Mouse (Mus musculus): ENCODE measurements at regions not wholly inside any gene's neighbourhood (a gene's known extent, or its start where the extent isn't known, plus 50 kb on each side); places are given as distances from the start of the nearest gene placed in this dataset.

DNA sequence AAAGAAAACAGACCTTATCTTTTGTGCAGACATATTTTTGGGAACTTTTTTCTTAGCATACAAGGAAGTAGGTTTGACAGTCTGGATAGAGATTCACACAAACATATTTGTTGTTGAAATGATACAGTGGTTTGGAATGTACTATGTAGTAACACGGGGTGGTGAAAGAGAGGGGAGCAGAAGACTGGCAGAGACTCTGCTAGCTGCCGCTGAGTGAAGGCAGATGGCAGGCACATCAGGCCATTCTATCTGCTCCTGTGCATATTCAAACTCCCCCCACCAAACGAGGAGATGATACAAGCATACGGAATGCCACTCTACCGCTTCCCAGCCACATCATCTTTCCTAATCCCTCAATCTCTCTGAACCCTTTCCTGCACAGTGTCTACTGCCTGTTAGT is 279.1 kb upstream of the Spred2 start:
- Histone ChIP-seq H3K4me3 (ENCODE audit: insufficient read depth, low read length) (no peak overlapping the region), H3K4me1 (ENCODE audit: control insufficient read depth, insufficient read depth, low read length) (peaks cover 4% of the 10 kb centered on the region; the same call in 1 of the 2 replicates), H3K27ac (ENCODE audit: insufficient read depth, low read length) (no peak overlapping the region)
- no peak for TF ChIP-seq POLR2A (IDR thresholded peaks at IDR 0.05; ENCODE audit: low read depth, low read length)
- TF ChIP-seq CTCF (IDR thresholded peaks at IDR 0.05; ENCODE audit: borderline replicate concordance, insufficient read depth, low read length): no peak

- H3K27ac ChIP-seq (ENCODE audit: insufficient read depth, low read length): no peak overlapping the region
- no peaks in the 10 kb centered on the region for H3K4me1 ChIP-seq (ENCODE audit: control insufficient read depth, insufficient read depth, low read length)
- no peak overlapping the region for H3K4me3 ChIP-seq (ENCODE audit: insufficient read depth, low read length)
- TF ChIP-seq CTCF (IDR thresholded peaks at IDR 0.05; ENCODE audit: borderline replicate concordance, insufficient read depth, low read length) (no peak), POLR2A (IDR thresholded peaks at IDR 0.05; ENCODE audit: low read depth, low read length) (no peak)
These were observed 272.7 kb upstream of the Spred2 start for GRCm38 (mm10) chr11:19651522-19651921.

GRCm38 (mm10) chr11:19651929-19652328 is 272.2 kb upstream of the Spred2 start:
- TF ChIP-seq POLR2A (IDR thresholded peaks at IDR 0.05; ENCODE audit: low read depth, low read length): no peak
- no peak for TF ChIP-seq CTCF (IDR thresholded peaks at IDR 0.05; ENCODE audit: borderline replicate concordance, insufficient read depth, low read length)
- Histone ChIP-seq H3K27ac (ENCODE audit: insufficient read depth, low read length) (no peak overlapping the region), H3K4me1 (ENCODE audit: control insufficient read depth, insufficient read depth, low read length) (no peaks in the 10 kb centered on the region), H3K4me3 (ENCODE audit: insufficient read depth, low read length) (no peak overlapping the region)

GRCm38 (mm10) chr11:19659511-19659910 is 264.7 kb upstream of the Spred2 start:
- Histone ChIP-seq H3K4me1 (ENCODE audit: control insufficient read depth, insufficient read depth, low read length) (no peaks in the 10 kb centered on the region), H3K4me3 (ENCODE audit: insufficient read depth, low read length) (no peak overlapping the region), H3K27ac (ENCODE audit: insufficient read depth, low read length) (no peak overlapping the region)
- TF ChIP-seq POLR2A (IDR thresholded peaks at IDR 0.05; ENCODE audit: low read depth, low read length): no peak
- TF ChIP-seq CTCF (IDR thresholded peaks at IDR 0.05; ENCODE audit: borderline replicate concordance, insufficient read depth, low read length): no peak

DNA sequence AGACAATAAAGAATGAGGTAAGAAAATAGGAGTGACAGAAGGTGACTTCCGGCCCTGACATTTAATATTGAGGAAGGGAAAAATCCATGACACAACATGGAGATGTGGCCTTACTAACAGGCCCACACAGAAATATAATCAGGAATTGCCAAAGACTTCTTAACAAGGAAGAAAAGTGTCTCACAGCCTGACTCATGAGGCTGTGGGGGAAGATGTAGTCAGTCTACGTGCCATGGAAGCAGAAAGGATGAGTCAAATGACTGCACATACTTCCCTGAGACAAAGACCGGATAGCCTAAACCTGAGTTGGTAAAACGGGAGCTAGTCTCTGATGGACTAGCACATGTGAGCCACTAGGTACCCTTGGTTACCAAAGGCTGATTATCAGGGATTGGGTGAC is 257.4 kb upstream of the Spred2 start:
- Histone ChIP-seq H3K4me3 (ENCODE audit: insufficient read depth, low read length) (no peak overlapping the region), H3K27ac (ENCODE audit: insufficient read depth, low read length) (peak overlapping the region; percentile 98)
- TF ChIP-seq CTCF (IDR thresholded peaks at IDR 0.05; ENCODE audit: borderline replicate concordance, insufficient read depth, low read length) (no peak), POLR2A (IDR thresholded peaks at IDR 0.05; ENCODE audit: low read depth, low read length) (no peak)

GRCm38 (mm10) chr11:19670853-19671530 is 253.2 kb upstream of the Spred2 start:
- no peak for TF ChIP-seq POLR2A (IDR thresholded peaks at IDR 0.05; ENCODE audit: low read depth, low read length)
- TF ChIP-seq CTCF (IDR thresholded peaks at IDR 0.05; ENCODE audit: borderline replicate concordance, insufficient read depth, low read length): peak; percentile 31; the same call in 1 of the 2 replicates
- 0 out of 2 replicates have a peak, but pooled peaks cover 3% of the 10 kb centered on the region for H3K4me1 ChIP-seq (ENCODE audit: control insufficient read depth, insufficient read depth, low read length)
- peak overlapping the region; percentile 48 for H3K27ac ChIP-seq (ENCODE audit: insufficient read depth, low read length)
- H3K4me3 ChIP-seq (ENCODE audit: insufficient read depth, low read length): no peak overlapping the region

More for the DNA sequence above, 257.4 kb upstream of the Spred2 start:
- 0 out of 2 replicates have a peak, but pooled peaks cover 3% of the 10 kb centered on the region for H3K4me1 ChIP-seq (ENCODE audit: control insufficient read depth, insufficient read depth, low read length)

DNA sequence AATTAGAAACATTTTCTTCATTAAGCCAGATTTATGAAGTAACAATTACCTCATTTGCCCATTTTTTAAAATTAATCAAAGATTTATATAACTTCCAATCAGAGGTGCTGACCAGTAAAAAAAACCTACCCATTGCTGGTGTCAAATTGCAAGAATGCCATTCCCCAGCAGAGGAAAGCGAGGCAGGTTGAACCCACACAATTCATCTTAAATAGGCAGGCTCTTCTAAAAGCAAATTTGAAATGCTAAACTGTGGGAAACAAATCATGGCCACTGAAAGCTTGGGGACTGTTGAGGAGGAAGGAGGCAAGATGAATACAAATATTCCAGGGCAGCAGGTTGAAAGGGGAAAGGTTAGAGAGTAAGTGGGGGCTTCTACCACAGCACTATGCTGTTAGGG is 251.2 kb upstream of the Spred2 start:
- Histone ChIP-seq H3K27ac (ENCODE audit: insufficient read depth, low read length) (no peak overlapping the region), H3K4me1 (ENCODE audit: control insufficient read depth, insufficient read depth, low read length) (no peaks in the 10 kb centered on the region), H3K4me3 (ENCODE audit: insufficient read depth, low read length) (no peak overlapping the region)
- TF ChIP-seq POLR2A (IDR thresholded peaks at IDR 0.05; ENCODE audit: low read depth, low read length) (no peak), CTCF (IDR thresholded peaks at IDR 0.05; ENCODE audit: borderline replicate concordance, insufficient read depth, low read length) (no peak)

- H3K4me3 ChIP-seq (ENCODE audit: insufficient read depth, low read length): no peak overlapping the region
- H3K27ac ChIP-seq (ENCODE audit: insufficient read depth, low read length): no peak overlapping the region
- H3K4me1 ChIP-seq (ENCODE audit: control insufficient read depth, insufficient read depth, low read length): no peaks in the 10 kb centered on the region
- TF ChIP-seq CTCF (IDR thresholded peaks at IDR 0.05; ENCODE audit: borderline replicate concordance, insufficient read depth, low read length) (no peak), POLR2A (IDR thresholded peaks at IDR 0.05; ENCODE audit: low read depth, low read length) (no peak)
These were observed 247.7 kb upstream of the Spred2 start for GRCm38 (mm10) chr11:19676514-19676913.

DNA sequence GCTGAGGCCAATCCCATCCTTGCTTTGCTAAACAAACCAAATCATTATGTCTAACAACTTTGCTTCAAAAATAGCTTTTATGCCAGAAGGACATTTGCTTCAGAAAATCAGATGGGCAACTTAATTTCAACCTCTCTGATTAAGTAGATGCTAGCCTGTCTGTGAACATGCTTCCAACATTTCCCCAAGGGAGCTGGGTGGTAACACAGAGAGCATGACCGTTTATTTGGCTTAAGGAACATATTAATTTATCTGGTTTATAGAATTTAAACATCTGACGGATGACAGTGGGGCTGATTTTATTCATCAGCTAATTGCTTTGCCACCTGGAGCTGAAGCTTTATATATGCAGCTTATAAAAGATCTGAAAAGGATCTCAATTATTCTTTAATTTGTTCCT is 245.1 kb upstream of the Spred2 start:
- Histone ChIP-seq H3K4me3 (ENCODE audit: insufficient read depth, low read length) (no peak overlapping the region), H3K27ac (ENCODE audit: insufficient read depth, low read length) (no peak overlapping the region), H3K4me1 (ENCODE audit: control insufficient read depth, insufficient read depth, low read length) (no peaks in the 10 kb centered on the region)
- TF ChIP-seq POLR2A (IDR thresholded peaks at IDR 0.05; ENCODE audit: low read depth, low read length) (no peak), CTCF (IDR thresholded peaks at IDR 0.05; ENCODE audit: borderline replicate concordance, insufficient read depth, low read length) (no peak)

DNA sequence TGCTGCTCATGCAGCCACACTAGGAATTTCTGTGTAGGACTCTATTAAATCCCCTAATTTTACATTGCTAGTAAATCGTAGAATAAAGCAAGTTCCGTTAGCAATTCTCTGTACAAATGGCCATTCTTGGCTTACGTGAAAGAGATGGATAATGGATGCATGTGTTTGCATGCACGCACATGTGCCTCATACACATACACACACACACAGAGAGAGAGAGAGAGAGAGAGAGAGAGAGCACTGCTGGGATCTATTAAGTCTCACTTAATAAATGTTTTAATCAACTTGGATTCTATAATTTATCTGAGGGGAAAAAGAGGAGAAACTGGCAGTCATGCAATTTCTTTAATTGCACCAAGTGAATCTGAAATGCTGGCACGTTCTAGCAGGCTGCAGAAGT is 244.5 kb upstream of the Spred2 start:
- TF ChIP-seq CTCF (IDR thresholded peaks at IDR 0.05; ENCODE audit: borderline replicate concordance, insufficient read depth, low read length) (no peak), POLR2A (IDR thresholded peaks at IDR 0.05; ENCODE audit: low read depth, low read length) (no peak)
- H3K27ac ChIP-seq (ENCODE audit: insufficient read depth, low read length): no peak overlapping the region
- H3K4me3 ChIP-seq (ENCODE audit: insufficient read depth, low read length): no peak overlapping the region
- H3K4me1 ChIP-seq (ENCODE audit: control insufficient read depth, insufficient read depth, low read length): no peaks in the 10 kb centered on the region

Data from embryonic fibroblast, embryonic 13.5 days (primary cell).